Mouse (Mus musculus) lung, postnatal 0 days (tissue): ENCODE data around the gene V1ra8.

Source experiments
- CTCF ChIP-seq: IDR thresholded peaks from 2 replicates; pipeline ENCODE4 v1.5.1; 2016; ENCODE audit warnings: antibody characterized with exemption, mild to moderate bottlenecking
- EP300 ChIP-seq: IDR thresholded peaks from 2 replicates; pipeline ENCODE4 v1.6.1; 2016; ENCODE audit warnings: antibody characterized with exemption, mild to moderate bottlenecking, control low read depth

DNA sequence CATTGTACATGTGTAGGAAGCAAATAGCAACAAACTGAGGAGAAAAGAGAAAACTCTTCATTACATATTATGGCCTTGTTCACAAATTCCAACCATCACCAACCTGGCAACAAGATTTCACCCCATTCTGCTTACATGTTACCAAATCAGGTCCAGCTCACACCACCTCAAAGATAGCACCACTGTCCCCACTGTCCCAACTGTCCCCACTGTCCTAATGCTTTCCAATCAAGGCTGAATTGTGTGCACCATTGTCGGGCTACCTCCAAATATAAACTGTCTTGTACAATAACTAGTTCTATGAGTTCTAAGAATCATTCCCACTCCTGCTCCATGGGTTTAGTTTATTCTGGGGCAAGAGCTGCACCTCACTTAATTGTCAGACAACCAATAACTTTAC is 21.7 kb downstream of the V1ra8 start, which contains the start of gene Vmn1r53:
- TF ChIP-seq CTCF = no peak
- no peak for TF ChIP-seq EP300
